Mouse (Mus musculus) liver, embryonic 12.5 days (tissue): ENCODE results near the gene Srek1ip1. TPM values are rescaled to one million over a fixed set of nuclear protein-coding genes. Genes with fewer than 3 reads are reported as not detected.

Experiments
- ATAC-seq: fragments of 200-750 bp; cut with Nextera tagmentation; 2 replicates; pipeline ENCODE4 v1.8.0; 2017; ENCODE audit warnings: moderate number of reproducible peaks, mild to moderate bottlenecking, moderate library complexity
- H3K27ac ChIP-seq: fragments of 300-500 bp; sonication (generic); 2 replicates; pipeline ENCODE4 v1.5.1; 2016; ENCODE audit warnings: mild to moderate bottlenecking
- H3K27me3 ChIP-seq: fragments of 300-500 bp; sonication (generic); replicated peaks from 2 replicates; pipeline ENCODE4 v1.6.1; 2016; ENCODE audit warnings: mild to moderate bottlenecking, moderate library complexity
- H3K36me3 ChIP-seq: fragments of 300-500 bp; sonication (generic); 2 replicates; pipeline ENCODE4 v1.6.1; 2016; ENCODE audit warnings: mild to moderate bottlenecking, moderate library complexity
- H3K4me1 ChIP-seq: fragments of 300-500 bp; sonication (generic); 2 replicates; pipeline ENCODE4 v1.6.1; 2016
- H3K4me2 ChIP-seq: fragments of 300-500 bp; sonication (generic); 2 replicates; pipeline ENCODE4 v1.6.1; 2016; ENCODE audit warnings: mild to moderate bottlenecking, moderate library complexity
- H3K4me3 ChIP-seq: fragments of 300-500 bp; sonication (generic); 2 replicates; pipeline ENCODE4 v1.5.1; 2016; ENCODE audit warnings: mild to moderate bottlenecking, moderate library complexity
- H3K9ac ChIP-seq: fragments of 300-500 bp; sonication (generic); 2 replicates; pipeline ENCODE4 v1.6.1; 2016; ENCODE audit warnings: mild to moderate bottlenecking, moderate library complexity
- H3K9me3 ChIP-seq: fragments of 300-500 bp; sonication (generic); replicated peaks from 2 replicates; pipeline ENCODE4 v1.6.1; 2016; ENCODE audit warnings: mild to moderate bottlenecking, moderate library complexity
- WGBS: fragments of 180-500 bp; shearing (Covaris S2); methylation state at CpG from one replicate; pipeline ENCODE4 v1.1.7; 2016; ENCODE audit not compliant: insufficient replicate concordance; 5-methylcytosine and 5-hydroxymethylcytosine counted together
- polyA plus RNA-seq: library from polyadenylated mRNA; unstranded; fragments of >200 nt; fragmentation: Nextera tagmentation; extraction: Ambion mirVana; gene quantifications from 2 replicates; pipeline ENCODE4 v1.2.1, GENCODE M21; 2016

Srek1ip1 gene
- polyA plus RNA-seq, result 10.7 and 10.9 TPM in 2 replicates

GRCm38 (mm10) chr13:104792184-104792583 is at the start of gene Srek1ip1:
Gene Srek1ip1 (plus strand): TSS chr13:104792484.
- no peaks in the 10 kb centered on the region for H3K27me3 ChIP-seq
- H3K36me3 ChIP-seq, result peaks cover 14% of the 10 kb centered on the region
- H3K9me3 ChIP-seq, result no peaks in the 10 kb centered on the region
- ATAC-seq, result no peak
- 86% methylated on average over 11 of the region's 11 CpGs for whole genome bisulfite sequencing
- no peak within 1 kb of the TSS for H3K9ac ChIP-seq
- no peak within 1 kb of the TSS for H3K4me3 ChIP-seq
- no peak within 1 kb of the TSS for H3K4me2 ChIP-seq
- H3K27ac ChIP-seq, result no peak within 1 kb of the TSS
- no peaks in the 10 kb centered on the region for H3K4me1 ChIP-seq

- Histone ChIP-seq H3K4me3 (no peak overlapping the region), H3K27ac (no peak overlapping the region), H3K36me3 (no peaks in the 10 kb centered on the region), H3K4me1 (no peaks in the 10 kb centered on the region), H3K27me3 (no peaks in the 10 kb centered on the region), H3K4me2 (no peak overlapping the region), H3K9me3 (no peaks in the 10 kb centered on the region), H3K9ac (no peak overlapping the region)
- 88% methylated on average over 4 of the region's 4 CpGs for WGBS
- no peak for ATAC-seq
Measured at GRCm38 (mm10) chr13:104742866-104743265, 49.4 kb upstream of the Srek1ip1 start.

- Histone ChIP-seq H3K4me2 (no peak overlapping the region), H3K9ac (no peak overlapping the region), H3K4me3 (no peak overlapping the region), H3K27me3 (no peaks in the 10 kb centered on the region), H3K4me1 (no peaks in the 10 kb centered on the region), H3K36me3 (no peaks in the 10 kb centered on the region), H3K9me3 (no peaks in the 10 kb centered on the region), H3K27ac (no peak overlapping the region)
- ATAC-seq, result no peak
Measured at GRCm38 (mm10) chr13:104747032-104747431, 45.3 kb upstream of the Srek1ip1 start.

GRCm38 (mm10) chr13:104759381-104759780 is 32.9 kb upstream of the Srek1ip1 start:
- Histone ChIP-seq H3K36me3 (no peaks in the 10 kb centered on the region), H3K4me1 (no peaks in the 10 kb centered on the region), H3K9ac (no peak overlapping the region), H3K27ac (no peak overlapping the region), H3K4me3 (no peak overlapping the region), H3K9me3 (no peaks in the 10 kb centered on the region), H3K4me2 (no peak overlapping the region), H3K27me3 (no peaks in the 10 kb centered on the region)
- no peak for ATAC-seq
- WGBS, result 79% methylated on average over 1 of the region's 1 CpGs

GRCm38 (mm10) chr13:104762401-104762800 is 29.9 kb upstream of the Srek1ip1 start:
- Histone ChIP-seq H3K27ac (no peak overlapping the region), H3K27me3 (no peaks in the 10 kb centered on the region)
- 83% methylated on average over 4 of the region's 4 CpGs for WGBS

GRCm38 (mm10) chr13:104763193-104763592 is 29.1 kb upstream of the Srek1ip1 start:
- Histone ChIP-seq H3K9me3 (no peaks in the 10 kb centered on the region), H3K4me3 (no peak overlapping the region), H3K4me1 (no peaks in the 10 kb centered on the region), H3K36me3 (no peaks in the 10 kb centered on the region), H3K27ac (no peak overlapping the region), H3K27me3 (no peaks in the 10 kb centered on the region), H3K4me2 (no peak overlapping the region), H3K9ac (no peak overlapping the region)
- 73% methylated on average over 3 of the region's 3 CpGs for WGBS
- no peak for ATAC-seq

More at GRCm38 (mm10) chr13:104762401-104762800, 29.9 kb upstream of the Srek1ip1 start:
- Histone ChIP-seq H3K36me3 (no peaks in the 10 kb centered on the region), H3K9ac (no peak overlapping the region), H3K4me3 (no peak overlapping the region), H3K4me1 (no peaks in the 10 kb centered on the region), H3K4me2 (no peak overlapping the region), H3K9me3 (no peaks in the 10 kb centered on the region)
- ATAC-seq, result no peak

- Histone ChIP-seq H3K9me3 (no peaks in the 10 kb centered on the region), H3K36me3 (peaks cover 18% of the 10 kb centered on the region), H3K4me2 (no peak overlapping the region), H3K27me3 (no peaks in the 10 kb centered on the region), H3K9ac (no peak overlapping the region), H3K4me1 (peaks cover 8% of the 10 kb centered on the region; the same call in 1 of the 2 replicates), H3K27ac (no peak overlapping the region), H3K4me3 (no peak overlapping the region)
- no peak for ATAC-seq
- 24% methylated on average over 1 of the region's 1 CpGs for WGBS
Measured at GRCm38 (mm10) chr13:104779104-104779670, 13.1 kb upstream of the Srek1ip1 start.

GRCm38 (mm10) chr13:104787260-104787659 is 5.0 kb upstream of the Srek1ip1 start:
- Histone ChIP-seq H3K36me3 (peaks cover 29% of the 10 kb centered on the region), H3K27ac (no peak overlapping the region), H3K9ac (no peak overlapping the region), H3K9me3 (no peaks in the 10 kb centered on the region), H3K4me3 (no peak overlapping the region), H3K4me1 (no peaks in the 10 kb centered on the region), H3K4me2 (no peak overlapping the region), H3K27me3 (no peaks in the 10 kb centered on the region)
- ATAC-seq, result no peak
- 85% methylated on average over 4 of the region's 4 CpGs for WGBS

- ATAC-seq, result no peak
- Histone ChIP-seq H3K9me3 (no peaks in the 10 kb centered on the region), H3K27me3 (no peaks in the 10 kb centered on the region), H3K9ac (no peak overlapping the region), H3K36me3 (peaks cover 11% of the 10 kb centered on the region; the same call in 1 of the 2 replicates), H3K4me3 (no peak overlapping the region), H3K4me2 (no peak overlapping the region), H3K4me1 (no peaks in the 10 kb centered on the region), H3K27ac (no peak overlapping the region)
- 12% methylated on average over 2 of the region's 2 CpGs for WGBS
Measured at GRCm38 (mm10) chr13:104789663-104790062, 2.6 kb upstream of the Srek1ip1 start.

- H3K27ac ChIP-seq, result no peak overlapping the region
- no peak overlapping the region for H3K4me3 ChIP-seq
- no peaks in the 10 kb centered on the region for H3K9me3 ChIP-seq
- H3K9ac ChIP-seq, result no peak overlapping the region
- no peaks in the 10 kb centered on the region for H3K27me3 ChIP-seq
- H3K36me3 ChIP-seq, result peaks cover 14% of the 10 kb centered on the region; the same call in 1 of the 2 replicates
- H3K4me2 ChIP-seq, result no peak overlapping the region
- WGBS, result 63% methylated on average over 3 of the region's 3 CpGs
- ATAC-seq, result no peak
- no peaks in the 10 kb centered on the region for H3K4me1 ChIP-seq
Measured at GRCm38 (mm10) chr13:104794421-104794820, 2.1 kb downstream of the Srek1ip1 start.

- H3K4me2 ChIP-seq, result no peak overlapping the region
- ATAC-seq, result no peak
- H3K4me3 ChIP-seq, result no peak overlapping the region
- 81% methylated on average over 8 of the region's 8 CpGs for WGBS
- no peaks in the 10 kb centered on the region for H3K4me1 ChIP-seq
- H3K9ac ChIP-seq, result no peak overlapping the region
- H3K9me3 ChIP-seq, result no peaks in the 10 kb centered on the region
- no peak overlapping the region for H3K27ac ChIP-seq
- H3K27me3 ChIP-seq, result no peaks in the 10 kb centered on the region
- H3K36me3 ChIP-seq, result peaks cover 29% of the 10 kb centered on the region
Measured at GRCm38 (mm10) chr13:104799067-104799466, 6.8 kb downstream of the Srek1ip1 start.

GRCm38 (mm10) chr13:104799566-104800182 is 7.4 kb downstream of the Srek1ip1 start:
- H3K27ac ChIP-seq, result no peak overlapping the region
- peaks cover 31% of the 10 kb centered on the region for H3K36me3 ChIP-seq
- no peak overlapping the region for H3K9ac ChIP-seq
- no peaks in the 10 kb centered on the region for H3K27me3 ChIP-seq
- no peaks in the 10 kb centered on the region for H3K9me3 ChIP-seq
- no peak overlapping the region for H3K4me3 ChIP-seq
- 78% methylated on average over 7 of the region's 7 CpGs for WGBS
- ATAC-seq, result no peak
- no peak overlapping the region for H3K4me2 ChIP-seq
- H3K4me1 ChIP-seq, result no peaks in the 10 kb centered on the region

GRCm38 (mm10) chr13:104805681-104806080 is 13.4 kb downstream of the Srek1ip1 start:
- 50% methylated on average over 3 of the region's 3 CpGs for WGBS
- Histone ChIP-seq H3K27me3 (no peaks in the 10 kb centered on the region), H3K27ac (no peak overlapping the region), H3K36me3 (peaks cover 48% of the 10 kb centered on the region), H3K4me3 (no peak overlapping the region), H3K4me1 (no peaks in the 10 kb centered on the region), H3K9ac (no peak overlapping the region), H3K4me2 (no peak overlapping the region), H3K9me3 (no peaks in the 10 kb centered on the region)
- ATAC-seq, result no peak
